Mouse (Mus musculus): ENCODE measurements around the gene Ccdc69. TPM values are rescaled to one million over a fixed set of nuclear protein-coding genes. Genes with fewer than 3 reads are reported as not detected.

Ccdc69 gene
- polyA plus RNA-seq, 1 experiment = 7.7 TPM

DNA sequence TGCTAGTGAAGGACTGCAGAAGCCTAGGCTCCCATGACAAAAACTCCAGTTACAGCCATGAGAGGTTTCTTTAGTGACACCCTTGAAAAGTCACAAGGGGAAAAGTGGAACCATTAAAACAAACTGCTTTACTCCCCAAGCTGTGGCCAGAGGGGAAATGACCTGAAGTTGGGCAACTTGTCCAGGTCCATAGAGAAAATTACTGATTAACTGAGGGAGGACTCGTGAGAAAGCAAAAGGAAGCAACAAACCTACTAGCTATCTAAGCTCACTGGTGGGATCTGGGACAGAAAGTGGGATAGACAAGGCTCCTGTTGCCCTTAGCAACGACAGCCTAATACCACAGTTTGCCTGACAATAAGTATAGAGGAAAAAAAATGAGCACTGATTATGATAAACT is 49.4 kb downstream of the Ccdc69 start:
- TF ChIP-seq CTCF (IDR thresholded peaks at IDR 0.05; ENCODE audit: control insufficient read depth, insufficient read depth, low read length) = no peak
- no peak for TF ChIP-seq POLR2A (IDR thresholded peaks at IDR 0.05; ENCODE audit: borderline replicate concordance, control insufficient read depth, low read depth, low read length)
- peaks cover 2% of the 10 kb centered on the region; the same call in 1 of the 2 replicates for H3K4me1 ChIP-seq (ENCODE audit: control insufficient read depth, insufficient read depth, low read length)
- no peak overlapping the region for H3K27ac ChIP-seq (ENCODE audit: control insufficient read depth, insufficient read depth, low read depth, low read length, poor library complexity)
- no peak overlapping the region for H3K4me3 ChIP-seq (replicated peaks; ENCODE audit: control insufficient read depth, low read depth, low read length)
- 38% methylated on average over 2 of the region's 2 CpGs for WGBS

DNA sequence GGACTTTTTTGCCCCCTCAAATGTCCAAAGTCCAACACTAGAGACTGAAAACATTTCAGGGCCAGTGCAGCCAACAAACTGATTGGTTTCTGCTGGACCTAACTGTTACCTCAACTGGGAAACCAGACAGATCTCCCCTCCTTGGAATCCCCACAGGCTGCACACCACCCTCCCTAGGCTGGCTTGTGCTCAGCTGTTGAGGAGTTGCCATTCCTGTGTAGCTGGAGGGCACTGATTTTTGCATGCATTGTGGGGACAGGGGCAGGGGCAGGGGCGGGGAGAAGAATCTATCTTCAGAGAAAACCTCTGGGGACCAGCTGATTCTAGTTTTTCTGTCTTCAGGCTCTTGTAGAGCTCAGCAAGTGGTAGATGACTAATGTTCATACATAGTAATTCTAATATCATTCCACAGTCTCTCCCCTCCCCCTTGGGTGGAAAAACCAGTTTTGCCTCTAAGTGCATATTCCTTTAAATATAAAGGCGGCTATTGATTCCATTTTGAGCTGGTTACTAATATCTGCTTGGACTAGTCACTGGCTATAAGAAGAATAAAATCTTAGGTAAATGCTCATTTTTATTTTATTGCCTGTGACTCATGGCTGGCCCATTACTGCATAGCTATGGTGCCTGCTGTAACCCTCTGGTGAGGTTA is 50.6 kb downstream of the Ccdc69 start:
- WGBS = 76% methylated on average over 2 of the region's 2 CpGs
- H3K27ac ChIP-seq (ENCODE audit: control insufficient read depth, insufficient read depth, low read depth, low read length, poor library complexity) = no peak overlapping the region
- H3K4me3 ChIP-seq (replicated peaks; ENCODE audit: control insufficient read depth, low read depth, low read length) = no peak overlapping the region
- H3K4me1 ChIP-seq (ENCODE audit: control insufficient read depth, insufficient read depth, low read length) = peaks cover 6% of the 10 kb centered on the region
- TF ChIP-seq CTCF (IDR thresholded peaks at IDR 0.05; ENCODE audit: control insufficient read depth, insufficient read depth, low read length) = no peak
- TF ChIP-seq POLR2A (IDR thresholded peaks at IDR 0.05; ENCODE audit: borderline replicate concordance, control insufficient read depth, low read depth, low read length) = no peak

DNA sequence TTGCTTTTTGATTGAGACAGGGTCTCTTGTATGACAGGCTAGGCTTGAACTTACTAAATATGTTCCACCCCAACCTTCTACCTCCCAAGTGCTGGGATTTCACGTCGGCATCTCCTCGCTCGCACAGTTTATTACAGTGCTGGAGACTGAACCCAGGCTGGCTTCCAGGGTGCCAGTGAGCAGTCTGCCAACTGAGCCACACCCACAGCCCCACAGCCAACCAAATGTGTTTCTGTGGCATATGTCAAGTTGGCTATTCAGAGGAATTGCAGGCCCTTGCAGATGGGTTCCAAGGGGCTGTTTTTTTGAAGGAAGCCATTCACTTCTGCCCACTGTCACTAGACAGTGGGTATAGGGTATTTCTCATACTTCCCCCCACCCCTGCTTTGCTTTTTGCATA is 52.0 kb downstream of the Ccdc69 start:
- peaks cover 6% of the 10 kb centered on the region for H3K4me1 ChIP-seq (ENCODE audit: control insufficient read depth, insufficient read depth, low read length)
- TF ChIP-seq CTCF (IDR thresholded peaks at IDR 0.05; ENCODE audit: control insufficient read depth, insufficient read depth, low read length) = no peak
- no peak for TF ChIP-seq POLR2A (IDR thresholded peaks at IDR 0.05; ENCODE audit: borderline replicate concordance, control insufficient read depth, low read depth, low read length)
- WGBS = 80% methylated on average over 4 of the region's 4 CpGs
- H3K4me3 ChIP-seq (replicated peaks; ENCODE audit: control insufficient read depth, low read depth, low read length) = no peak overlapping the region
- no peak overlapping the region for H3K27ac ChIP-seq (ENCODE audit: control insufficient read depth, insufficient read depth, low read depth, low read length, poor library complexity)

DNA sequence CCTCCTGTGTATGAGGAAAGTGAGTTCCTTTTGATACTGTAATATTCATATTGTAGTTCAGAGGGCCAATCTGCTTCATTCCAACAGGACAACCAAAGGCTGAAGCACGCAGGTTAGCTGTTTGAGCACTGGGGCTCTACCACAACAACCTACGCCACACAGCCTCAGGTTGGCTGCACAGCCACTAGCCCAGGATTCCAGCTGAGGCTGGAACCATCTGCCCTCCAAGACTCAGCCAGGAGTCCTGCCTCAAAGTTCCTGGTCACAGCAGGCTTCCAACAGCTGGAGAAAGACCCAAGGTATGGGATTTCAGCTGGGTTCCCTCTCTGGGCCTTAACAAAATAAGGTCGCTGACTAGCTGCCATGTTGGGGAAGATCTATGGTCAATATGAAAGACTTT is 54.3 kb downstream of the Ccdc69 start:
- WGBS = 76% methylated on average over 3 of the region's 3 CpGs
- peaks cover 7% of the 10 kb centered on the region for H3K4me1 ChIP-seq (ENCODE audit: control insufficient read depth, insufficient read depth, low read length)
- peak overlapping the region; percentile 51; the same call in 1 of the 2 replicates for H3K27ac ChIP-seq (ENCODE audit: control insufficient read depth, insufficient read depth, low read depth, low read length, poor library complexity)
- TF ChIP-seq CTCF (IDR thresholded peaks at IDR 0.05; ENCODE audit: control insufficient read depth, insufficient read depth, low read length) (no peak), POLR2A (IDR thresholded peaks at IDR 0.05; ENCODE audit: borderline replicate concordance, control insufficient read depth, low read depth, low read length) (no peak)
- no peak overlapping the region for H3K4me3 ChIP-seq (replicated peaks; ENCODE audit: control insufficient read depth, low read depth, low read length)

DNA sequence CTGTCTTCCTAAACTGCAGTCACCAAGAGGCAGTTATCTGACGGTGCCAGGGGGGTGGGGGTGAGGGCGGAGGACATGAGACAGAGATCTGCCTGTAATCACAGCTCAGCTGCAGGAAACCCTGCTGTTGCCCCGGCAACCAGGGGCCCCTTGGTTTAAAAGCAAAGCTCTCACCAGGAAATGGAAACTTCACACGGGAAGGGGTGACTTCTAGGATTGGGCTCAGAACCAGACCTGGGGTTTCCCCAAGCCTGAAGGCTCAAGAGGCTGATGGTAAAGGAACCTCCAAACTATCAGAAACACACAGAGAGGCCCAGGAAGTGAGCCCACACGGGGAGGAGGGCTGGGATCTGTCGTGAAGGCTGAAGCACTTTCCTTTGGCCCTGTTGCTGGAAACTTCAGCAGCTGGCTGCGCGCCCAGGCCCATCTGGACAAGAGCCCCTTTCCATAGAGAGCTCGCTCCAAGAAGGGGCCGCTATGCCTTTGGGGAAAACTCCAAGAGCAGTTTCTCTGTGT is 54.8 kb downstream of the Ccdc69 start:
- H3K4me3 ChIP-seq (replicated peaks; ENCODE audit: control insufficient read depth, low read depth, low read length) = no peak overlapping the region
- peaks cover 7% of the 10 kb centered on the region for H3K4me1 ChIP-seq (ENCODE audit: control insufficient read depth, insufficient read depth, low read length)
- peak overlapping the region; percentile 51 for H3K27ac ChIP-seq (ENCODE audit: control insufficient read depth, insufficient read depth, low read depth, low read length, poor library complexity)
- WGBS = 7% methylated on average over 10 of the region's 10 CpGs
- TF ChIP-seq CTCF (IDR thresholded peaks at IDR 0.05; ENCODE audit: control insufficient read depth, insufficient read depth, low read length) = no peak
- no peak for TF ChIP-seq POLR2A (IDR thresholded peaks at IDR 0.05; ENCODE audit: borderline replicate concordance, control insufficient read depth, low read depth, low read length)

DNA sequence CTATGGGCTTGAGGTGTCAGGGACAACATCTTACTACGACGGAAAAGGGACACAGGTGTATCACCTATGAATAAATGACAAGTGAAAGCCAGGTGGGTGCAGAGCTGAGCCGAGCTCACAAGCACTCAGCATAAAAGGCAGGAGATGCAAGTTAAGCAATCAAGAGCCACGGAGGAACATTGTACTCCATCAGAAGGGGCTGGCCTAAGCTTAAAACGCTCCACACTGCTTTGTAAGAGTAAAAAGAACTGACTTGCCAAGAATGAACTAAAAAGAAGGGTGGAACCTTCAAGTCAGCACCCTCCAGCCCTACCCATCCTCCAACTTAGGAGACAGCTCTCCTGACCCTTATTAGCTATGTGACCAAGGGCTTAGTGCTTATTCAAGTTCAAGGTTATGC is 55.4 kb downstream of the Ccdc69 start:
- 39% methylated on average over 5 of the region's 5 CpGs for WGBS
- H3K4me3 ChIP-seq (replicated peaks; ENCODE audit: control insufficient read depth, low read depth, low read length) = no peak overlapping the region
- no peak for TF ChIP-seq CTCF (IDR thresholded peaks at IDR 0.05; ENCODE audit: control insufficient read depth, insufficient read depth, low read length)
- no peak for TF ChIP-seq POLR2A (IDR thresholded peaks at IDR 0.05; ENCODE audit: borderline replicate concordance, control insufficient read depth, low read depth, low read length)
- H3K4me1 ChIP-seq (ENCODE audit: control insufficient read depth, insufficient read depth, low read length) = peaks cover 7% of the 10 kb centered on the region
- H3K27ac ChIP-seq (ENCODE audit: control insufficient read depth, insufficient read depth, low read depth, low read length, poor library complexity) = no peak overlapping the region; the same call in 1 of the 2 replicates

DNA sequence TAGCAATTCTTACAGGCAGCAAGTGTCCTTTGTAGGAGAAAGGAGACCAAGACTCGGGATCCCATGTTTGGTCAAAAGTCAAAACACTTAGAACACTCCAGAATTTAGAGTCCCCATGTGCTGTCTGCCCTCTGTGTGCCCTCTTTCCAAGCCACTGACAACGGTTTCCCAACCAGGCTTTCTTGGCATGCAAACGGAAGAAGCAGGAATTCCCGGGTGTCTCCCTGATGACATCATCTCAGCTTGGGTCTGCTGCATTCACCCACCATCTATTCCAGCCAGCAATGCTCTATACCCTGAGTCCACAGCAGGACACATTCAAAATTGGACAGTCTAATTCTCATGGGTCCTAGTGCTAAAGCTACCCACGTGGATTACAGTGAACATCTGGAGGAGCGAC is 56.1 kb downstream of the Ccdc69 start:
- no peak overlapping the region for H3K4me3 ChIP-seq (replicated peaks; ENCODE audit: control insufficient read depth, low read depth, low read length)
- H3K27ac ChIP-seq (ENCODE audit: control insufficient read depth, insufficient read depth, low read depth, low read length, poor library complexity) = no peak overlapping the region
- TF ChIP-seq POLR2A (IDR thresholded peaks at IDR 0.05; ENCODE audit: borderline replicate concordance, control insufficient read depth, low read depth, low read length) (no peak), CTCF (IDR thresholded peaks at IDR 0.05; ENCODE audit: control insufficient read depth, insufficient read depth, low read length) (no peak)
- 72% methylated on average over 6 of the region's 6 CpGs for WGBS
- peaks cover 7% of the 10 kb centered on the region for H3K4me1 ChIP-seq (ENCODE audit: control insufficient read depth, insufficient read depth, low read length)

DNA sequence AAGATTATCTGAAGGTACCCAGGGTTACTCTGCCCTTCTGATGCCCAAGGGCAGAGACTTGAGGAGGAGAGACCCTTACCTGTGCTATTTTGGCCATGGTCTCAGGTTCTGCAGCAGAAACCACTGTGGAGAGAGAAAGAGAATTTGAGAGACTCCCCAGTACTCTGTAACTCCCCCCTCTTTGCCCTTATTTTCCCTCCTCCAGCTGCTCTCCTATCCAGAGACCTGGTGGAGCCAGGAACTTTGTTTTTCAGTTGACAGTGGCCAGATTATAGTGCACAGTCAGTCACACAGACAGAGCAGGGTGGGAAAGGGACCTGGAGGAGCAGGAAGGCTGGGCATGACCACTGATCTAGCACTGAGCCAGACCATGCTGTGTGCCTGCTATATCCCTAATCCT is 56.5 kb downstream of the Ccdc69 start:
- no peak for TF ChIP-seq CTCF (IDR thresholded peaks at IDR 0.05; ENCODE audit: control insufficient read depth, insufficient read depth, low read length)
- no peak for TF ChIP-seq POLR2A (IDR thresholded peaks at IDR 0.05; ENCODE audit: borderline replicate concordance, control insufficient read depth, low read depth, low read length)
- Histone ChIP-seq H3K4me1 (ENCODE audit: control insufficient read depth, insufficient read depth, low read length) (peaks cover 7% of the 10 kb centered on the region), H3K27ac (ENCODE audit: control insufficient read depth, insufficient read depth, low read depth, low read length, poor library complexity) (no peak overlapping the region), H3K4me3 (replicated peaks; ENCODE audit: control insufficient read depth, low read depth, low read length) (no peak overlapping the region)

All from bone marrow, adult 2 months (tissue).